Mouse (Mus musculus) thymus, adult 18-20 months (tissue): ENCODE results near the gene St6galnac3.

ENCODE experiments used
- DNase-seq, 2 experiments: peaks; one replicate each; pipeline ENCODE4 v3.0.0; 2022; ENCODE audit warnings: mixed read lengths in 2 of 2

Gene St6galnac3

GRCm38 (mm10) chr3:153509643-153510042 lies 215.3 kb downstream of the St6galnac3 start:
- DNase-seq: no peak

- no peak for DNase-seq
These were observed 215.9 kb downstream of the St6galnac3 start for GRCm38 (mm10) chr3:153509029-153509428.

- no peak for DNase-seq
These were observed 216.4 kb downstream of the St6galnac3 start for GRCm38 (mm10) chr3:153508592-153508991.

- DNase-seq: no peak
These were observed 217.4 kb downstream of the St6galnac3 start for GRCm38 (mm10) chr3:153507599-153507998.

- DNase-seq: no peak
These were observed 222.5 kb downstream of the St6galnac3 start for GRCm38 (mm10) chr3:153502488-153502887.

- DNase-seq: peak in 1 of 2 experiments; percentile 6
These were observed 223.6 kb downstream of the St6galnac3 start for GRCm38 (mm10) chr3:153501333-153501877.

GRCm38 (mm10) chr3:153492986-153493385 lies 232.0 kb downstream of the St6galnac3 start:
- no peak for DNase-seq

- no peak for DNase-seq
These were observed 235.3 kb downstream of the St6galnac3 start for GRCm38 (mm10) chr3:153489718-153490117.

GRCm38 (mm10) chr3:153488931-153489330 lies 236.0 kb downstream of the St6galnac3 start:
- no peak for DNase-seq

GRCm38 (mm10) chr3:153485176-153485575 lies 239.8 kb downstream of the St6galnac3 start:
- no peak for DNase-seq

- no peak for DNase-seq
These were observed 240.3 kb downstream of the St6galnac3 start for GRCm38 (mm10) chr3:153484701-153485100.

GRCm38 (mm10) chr3:153483691-153484090 lies 241.3 kb downstream of the St6galnac3 start:
- no peak for DNase-seq

- no peak for DNase-seq
These were observed 242.9 kb downstream of the St6galnac3 start for GRCm38 (mm10) chr3:153482098-153482497.

GRCm38 (mm10) chr3:153481012-153481411 lies 244.0 kb downstream of the St6galnac3 start:
- no peak for DNase-seq

GRCm38 (mm10) chr3:153480636-153481006 lies 244.4 kb downstream of the St6galnac3 start:
- no peak for DNase-seq

GRCm38 (mm10) chr3:153480005-153480635 lies 244.9 kb downstream of the St6galnac3 start:
- DNase-seq: no peak

- no peak for DNase-seq
These were observed 249.1 kb downstream of the St6galnac3 start for GRCm38 (mm10) chr3:153475919-153476318.

GRCm38 (mm10) chr3:153475461-153475860 lies 249.5 kb downstream of the St6galnac3 start:
- DNase-seq: no peak

GRCm38 (mm10) chr3:153472583-153473471 lies 252.1 kb downstream of the St6galnac3 start:
- no peak for DNase-seq

GRCm38 (mm10) chr3:153463849-153464248 lies 261.1 kb downstream of the St6galnac3 start:
- no peak for DNase-seq

GRCm38 (mm10) chr3:153460173-153460572 lies 264.8 kb downstream of the St6galnac3 start:
- DNase-seq: no peak

GRCm38 (mm10) chr3:153458593-153458992 lies 266.4 kb downstream of the St6galnac3 start:
- no peak for DNase-seq

GRCm38 (mm10) chr3:153457701-153458100 lies 267.3 kb downstream of the St6galnac3 start:
- no peak for DNase-seq

GRCm38 (mm10) chr3:153457203-153457602 lies 267.8 kb downstream of the St6galnac3 start:
- no peak for DNase-seq
